Mouse (Mus musculus): ENCODE results near the gene Krtap10-4. TPM values are rescaled to one million over a fixed set of nuclear protein-coding genes. Genes with fewer than 3 reads are reported as not detected.
"Not testable (repeated sequence)": the region's sequence is repeated elsewhere in the genome, so short reads cannot be mapped to it uniquely, and the experiment has no call there.

Gene Krtap10-4
- polyA plus RNA-seq, 1 experiment from 2014 or later, result not detected

- ATAC-seq (replicated peaks), result no peak
Measured at GRCm38 (mm10) chr10:77819203-77819602, 7.7 kb downstream of the Krtap10-4 start.

GRCm38 (mm10) chr10:77818523-77818922, 8.4 kb downstream of the Krtap10-4 start:
- Histone ChIP-seq H3K9me3 (no peaks in the 10 kb centered on the region), H3K27me3 (replicated peaks) (no peaks in the 10 kb centered on the region), H3K4me1 (peaks cover 3% of the 10 kb centered on the region; the same call in 1 of the 2 replicates), H3K4me2 (no peak overlapping the region), H3K4me3 (no peak overlapping the region), H3K27ac (peak overlapping the region; percentile 34; the same call in 1 of the 2 replicates), H3K9ac (no peak overlapping the region), H3K36me3 (replicated peaks) (no peaks in the 10 kb centered on the region)
- peak; percentile 78 for ATAC-seq (replicated peaks)
- 99% methylated on average over 4 of the region's 4 CpGs for WGBS

More at GRCm38 (mm10) chr10:77819203-77819602, 7.7 kb downstream of the Krtap10-4 start:
- Histone ChIP-seq H3K9me3 (no peaks in the 10 kb centered on the region), H3K4me2 (peak overlapping the region; percentile 18; the same call in 1 of the 2 replicates), H3K27ac (peak overlapping the region; percentile 34; the same call in 1 of the 2 replicates), H3K9ac (no peak overlapping the region), H3K27me3 (replicated peaks) (no peaks in the 10 kb centered on the region), H3K4me3 (no peak overlapping the region), H3K4me1 (peaks cover 3% of the 10 kb centered on the region; the same call in 1 of the 2 replicates), H3K36me3 (replicated peaks) (no peaks in the 10 kb centered on the region)
- WGBS, result 28% methylated on average over 4 of the region's 4 CpGs

- Histone ChIP-seq H3K4me2 (no peak overlapping the region), H3K36me3 (replicated peaks) (no peaks in the 10 kb centered on the region), H3K9ac (no peak overlapping the region), H3K4me3 (no peak overlapping the region), H3K27me3 (replicated peaks) (no peaks in the 10 kb centered on the region), H3K9me3 (no peaks in the 10 kb centered on the region), H3K4me1 (peaks cover 3% of the 10 kb centered on the region; the same call in 1 of the 2 replicates), H3K27ac (no peak overlapping the region)
- ATAC-seq (replicated peaks), result no peak
- 31% methylated on average over 5 of the region's 5 CpGs for WGBS
Measured at GRCm38 (mm10) chr10:77815514-77815913, 11.4 kb downstream of the Krtap10-4 start.

- 60% methylated on average over 4 of the region's 4 CpGs for WGBS
- Histone ChIP-seq H3K36me3 (replicated peaks) (no peaks in the 10 kb centered on the region), H3K9ac (no peak within 1 kb of the TSS), H3K4me2 (no peak within 1 kb of the TSS), H3K27ac (no peak within 1 kb of the TSS), H3K4me3 (no peak within 1 kb of the TSS), H3K9me3 (no peaks in the 10 kb centered on the region), H3K27me3 (replicated peaks) (no peaks in the 10 kb centered on the region), H3K4me1 (peaks cover 3% of the 10 kb centered on the region; the same call in 1 of the 2 replicates)
- no peak for ATAC-seq (replicated peaks)
Measured at GRCm38 (mm10) chr10:77814382-77814781, 12.5 kb downstream of the Krtap10-4 start, which contains the start of gene Gm2696. TSS of gene Gm2696 (plus strand) at chr10:77814682.

GRCm38 (mm10) chr10:77811743-77812142, 15.2 kb downstream of the Krtap10-4 start, which contains the start of gene Gm9507:
TSS of gene Gm9507 (minus strand) at chr10:77811843.
- no peaks in the 10 kb centered on the region for H3K4me1 ChIP-seq
- H3K4me3 ChIP-seq, result no peak within 1 kb of the TSS
- H3K4me2 ChIP-seq, result no peak within 1 kb of the TSS
- no peaks in the 10 kb centered on the region for H3K9me3 ChIP-seq
- no peak within 1 kb of the TSS for H3K9ac ChIP-seq
- 63% methylated on average over 5 of the region's 5 CpGs for WGBS
- ATAC-seq (replicated peaks), result no peak
- no peaks in the 10 kb centered on the region for H3K36me3 ChIP-seq (replicated peaks)
- no peak within 1 kb of the TSS for H3K27ac ChIP-seq
- no peaks in the 10 kb centered on the region for H3K27me3 ChIP-seq (replicated peaks)

- Histone ChIP-seq H3K4me3 (no peak overlapping the region), H3K27ac (no peak overlapping the region), H3K4me1 (no peaks in the 10 kb centered on the region), H3K4me2 (no peak overlapping the region), H3K27me3 (replicated peaks) (no peaks in the 10 kb centered on the region), H3K9ac (no peak overlapping the region), H3K36me3 (replicated peaks) (no peaks in the 10 kb centered on the region), H3K9me3 (no peaks in the 10 kb centered on the region)
- 89% methylated on average over 3 of the region's 3 CpGs for WGBS
- no peak for ATAC-seq (replicated peaks)
Measured at GRCm38 (mm10) chr10:77804095-77804494, 22.8 kb downstream of the Krtap10-4 start.

- WGBS, result 70% methylated on average over 8 of the region's 8 CpGs
- no peak within 1 kb of the TSS for H3K9ac ChIP-seq
- H3K4me1 ChIP-seq, result no peaks in the 10 kb centered on the region
- no peaks in the 10 kb centered on the region for H3K36me3 ChIP-seq (replicated peaks)
- H3K27me3 ChIP-seq (replicated peaks), result no peaks in the 10 kb centered on the region
- no peak within 1 kb of the TSS for H3K4me3 ChIP-seq
- no peaks in the 10 kb centered on the region for H3K9me3 ChIP-seq
- no peak within 1 kb of the TSS for H3K27ac ChIP-seq
- no peak within 1 kb of the TSS for H3K4me2 ChIP-seq
- no peak for ATAC-seq (replicated peaks)
Measured at GRCm38 (mm10) chr10:77798921-77799508, 27.9 kb downstream of the Krtap10-4 start, which contains the start of gene Gm19668. TSS of gene Gm19668 (minus strand) at chr10:77799133.

GRCm38 (mm10) chr10:77798164-77798920, 28.6 kb downstream of the Krtap10-4 start:
- H3K9ac ChIP-seq; H3K4me1 ChIP-seq; ATAC-seq (replicated peaks); H3K27ac ChIP-seq; H3K9me3 ChIP-seq; H3K27me3 ChIP-seq (replicated peaks); H3K4me2 ChIP-seq; H3K36me3 ChIP-seq (replicated peaks); H3K4me3 ChIP-seq: not testable (repeated sequence)
- WGBS, result 39% methylated on average over 3 of the region's 3 CpGs

GRCm38 (mm10) chr10:77797677-77798076, 29.2 kb downstream of the Krtap10-4 start:
- ATAC-seq (replicated peaks), result no peak
- Histone ChIP-seq H3K9ac (no peak overlapping the region), H3K36me3 (replicated peaks) (no peaks in the 10 kb centered on the region), H3K9me3 (no peaks in the 10 kb centered on the region), H3K27ac (no peak overlapping the region), H3K4me2 (no peak overlapping the region), H3K4me3 (no peak overlapping the region), H3K4me1 (no peaks in the 10 kb centered on the region), H3K27me3 (replicated peaks) (no peaks in the 10 kb centered on the region)
- WGBS, result 14% methylated on average over 3 of the region's 3 CpGs

GRCm38 (mm10) chr10:77794976-77795375, 31.9 kb downstream of the Krtap10-4 start, which contains the start of gene Gm9639:
TSS of gene Gm9639 (minus strand) at chr10:77795076.
- no peak within 1 kb of the TSS for H3K9ac ChIP-seq
- no peak within 1 kb of the TSS for H3K4me3 ChIP-seq
- H3K9me3 ChIP-seq, result no peaks in the 10 kb centered on the region
- H3K27ac ChIP-seq, result no peak within 1 kb of the TSS
- no peak within 1 kb of the TSS for H3K4me2 ChIP-seq
- 72% methylated on average over 2 of the region's 2 CpGs for WGBS
- no peaks in the 10 kb centered on the region for H3K4me1 ChIP-seq
- no peaks in the 10 kb centered on the region for H3K27me3 ChIP-seq (replicated peaks)
- ATAC-seq (replicated peaks), result no peak
- no peaks in the 10 kb centered on the region for H3K36me3 ChIP-seq (replicated peaks)

- ATAC-seq (replicated peaks), result no peak
- H3K36me3 ChIP-seq (replicated peaks), result no peaks in the 10 kb centered on the region
- H3K4me2 ChIP-seq, result no peak overlapping the region
- H3K9me3 ChIP-seq, result no peaks in the 10 kb centered on the region
- H3K27ac ChIP-seq, result no peak overlapping the region
- WGBS, result 89% methylated on average over 2 of the region's 2 CpGs
- no peaks in the 10 kb centered on the region for H3K27me3 ChIP-seq (replicated peaks)
- H3K4me3 ChIP-seq, result no peak overlapping the region
- no peak overlapping the region for H3K9ac ChIP-seq
- no peaks in the 10 kb centered on the region for H3K4me1 ChIP-seq
Measured at GRCm38 (mm10) chr10:77788621-77789020, 38.3 kb downstream of the Krtap10-4 start.

GRCm38 (mm10) chr10:77787876-77788275, 39.0 kb downstream of the Krtap10-4 start, which contains the start of gene Gm7137:
TSS of gene Gm7137 (minus strand) at chr10:77788200.
- H3K27ac ChIP-seq; H3K4me3 ChIP-seq; H3K36me3 ChIP-seq (replicated peaks); ATAC-seq (replicated peaks); H3K4me1 ChIP-seq; H3K4me2 ChIP-seq; H3K9ac ChIP-seq; H3K27me3 ChIP-seq (replicated peaks); H3K9me3 ChIP-seq: not testable (repeated sequence)
- 64% methylated on average over 1 of the region's 1 CpGs for WGBS

Data from midbrain, embryonic 15.5 days (tissue).